Mouse (Mus musculus): ENCODE data around the gene Magohb.

- TF ChIP-seq POLR2A (IDR thresholded peaks at IDR 0.05; ENCODE audit: insufficient read depth, low read depth, low read length) = no peak
- no peak for TF ChIP-seq CTCF (IDR thresholded peaks at IDR 0.05)
- TF ChIP-seq EP300 (IDR thresholded peaks at IDR 0.05; ENCODE audit: insufficient read depth, low read depth, low read length) = no peak
Measured at GRCm38 (mm10) chr6:131339309-131339708, 46.3 kb upstream of the Magohb start.

All from heart, adult 2 months (tissue).